In the genomic region with DNA sequence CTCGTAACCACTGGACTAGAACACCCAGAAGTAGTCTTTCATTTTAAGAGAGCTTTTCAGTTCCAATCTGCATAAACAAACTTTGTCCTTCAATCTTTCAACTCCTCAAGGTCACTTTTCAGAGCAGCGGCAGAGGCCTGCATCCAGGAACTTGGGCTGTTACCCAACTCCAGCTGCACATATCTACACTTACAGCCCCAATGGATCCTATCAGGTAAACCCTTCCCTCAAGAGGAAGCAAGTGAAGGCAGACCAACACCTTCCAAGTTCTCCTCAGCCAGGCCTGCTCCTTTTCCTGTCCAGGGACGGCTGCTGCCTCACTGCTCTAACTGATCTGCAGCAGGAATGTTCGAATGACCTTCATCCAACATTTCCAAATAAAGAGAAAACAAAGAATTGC, we compare ENCODE assay signal across 8 mouse cellular contexts. TPM values are rescaled to one million over a fixed set of nuclear protein-coding genes. Genes with fewer than 3 reads are reported as not detected.
DNase-seq lines count a peak whose midpoint lies in the region; ATAC-seq and TF ChIP-seq lines count a peak whose summit lies in the region.

No protein-coding gene starts in this region.

- 28% methylated on average over 4 of the region's 4 CpGs for WGBS in embryonic facial prominence, embryonic 15.5 days
- WGBS in hindbrain, postnatal 0 days: 38% methylated on average over 4 of the region's 4 CpGs
- 47% methylated on average over 4 of the region's 4 CpGs for WGBS in liver, embryonic 15.5 days (ENCODE audit: insufficient replicate concordance)
- WGBS in stomach, embryonic 14.5 days: 8% methylated on average over 4 of the region's 4 CpGs

- H3K4me3 ChIP-seq in embryonic facial prominence, embryonic 15.5 days (replicated peaks): peak overlapping the region; percentile 49
- H3K4me3 ChIP-seq in hindbrain, postnatal 0 days (ENCODE audit: low read length): peak overlapping the region; percentile 58
- H3K4me3 ChIP-seq in liver, embryonic 15.5 days (replicated peaks): peak overlapping the region; percentile 65
- H3K4me3 ChIP-seq in stomach, embryonic 14.5 days (ENCODE audit: low read depth, low read length): peak overlapping the region; percentile 42

- peak; percentile 48 for DNase-seq in ovary, adult 18-20 months (ENCODE audit: low spot score)
- no peak for DNase-seq in ovary, postnatal 14 days (ENCODE audit: low spot score)
- no peak for DNase-seq in hindbrain, postnatal 0 days (ENCODE audit: low spot score)
- no peak for DNase-seq in B cell, adult 2 months
- DNase-seq in layer of hippocampus, postnatal 36 days: no peak

- peak overlapping the region; percentile 54 for H3K4me2 ChIP-seq in embryonic facial prominence, embryonic 15.5 days (replicated peaks)
- peak overlapping the region; percentile 75 for H3K4me2 ChIP-seq in hindbrain, postnatal 0 days (ENCODE audit: low read depth, low read length)
- H3K4me2 ChIP-seq in liver, embryonic 15.5 days: peak overlapping the region; percentile 70
- peak overlapping the region; percentile 57 for H3K4me2 ChIP-seq in stomach, embryonic 14.5 days (replicated peaks; ENCODE audit: low read depth, low read length)

- H3K9ac ChIP-seq in embryonic facial prominence, embryonic 15.5 days: peak overlapping the region; percentile 12; the same call in 1 of the 2 replicates
- peak overlapping the region; percentile 50 for H3K9ac ChIP-seq in hindbrain, postnatal 0 days (replicated peaks; ENCODE audit: low read length)
- 0 out of 2 replicates have a peak overlapping the region, but pooled peaks have one; percentile 26 for H3K9ac ChIP-seq in liver, embryonic 15.5 days
- H3K9ac ChIP-seq in stomach, embryonic 14.5 days (replicated peaks; ENCODE audit: low read depth, low read length): peak overlapping the region; percentile 29; the same call in 1 of the 2 replicates

- no peak for ATAC-seq in embryonic facial prominence, embryonic 15.5 days (ENCODE audit: insufficient number of reproducible peaks, low FRiP score, low TSS enrichment, low read depth)
- ATAC-seq in hindbrain, postnatal 0 days: no peak
- ATAC-seq in liver, embryonic 15.5 days (ENCODE audit: insufficient read depth): no peak
- no peak for ATAC-seq in stomach, embryonic 14.5 days (ENCODE audit: insufficient number of reproducible peaks, insufficient read depth, low FRiP score, low read depth)

- peaks cover 30% of the 10 kb centered on the region for H3K4me1 ChIP-seq in embryonic facial prominence, embryonic 15.5 days
- peaks cover 12% of the 10 kb centered on the region for H3K4me1 ChIP-seq in hindbrain, postnatal 0 days (ENCODE audit: insufficient read depth, low read length)
- H3K4me1 ChIP-seq in liver, embryonic 15.5 days (replicated peaks): peaks cover 49% of the 10 kb centered on the region
- peaks cover 49% of the 10 kb centered on the region for H3K4me1 ChIP-seq in stomach, embryonic 14.5 days (ENCODE audit: control insufficient read depth, insufficient read depth, low read length)

- no peaks in the 10 kb centered on the region for H3K36me3 ChIP-seq in embryonic facial prominence, embryonic 15.5 days
- no peaks in the 10 kb centered on the region for H3K36me3 ChIP-seq in hindbrain, postnatal 0 days (ENCODE audit: insufficient read depth, low read length)
- H3K36me3 ChIP-seq in liver, embryonic 15.5 days (replicated peaks): no peaks in the 10 kb centered on the region
- H3K36me3 ChIP-seq in stomach, embryonic 14.5 days (ENCODE audit: control insufficient read depth, insufficient read depth, low read length): no peaks in the 10 kb centered on the region

- H3K9me3 ChIP-seq in embryonic facial prominence, embryonic 15.5 days (replicated peaks): no peaks in the 10 kb centered on the region
- H3K9me3 ChIP-seq in hindbrain, postnatal 0 days (ENCODE audit: low read length): no peaks in the 10 kb centered on the region
- H3K9me3 ChIP-seq in liver, embryonic 15.5 days (replicated peaks): no peaks in the 10 kb centered on the region
- H3K9me3 ChIP-seq in stomach, embryonic 14.5 days (ENCODE audit: control insufficient read depth, low read depth, low read length): no peaks in the 10 kb centered on the region

- peak overlapping the region; percentile 55; the same call in 1 of the 2 replicates for H3K27ac ChIP-seq in embryonic facial prominence, embryonic 15.5 days (replicated peaks)
- peak overlapping the region; percentile 69; the same call in 1 of the 2 replicates for H3K27ac ChIP-seq in hindbrain, postnatal 0 days
- peak overlapping the region; percentile 21; the same call in 1 of the 2 replicates for H3K27ac ChIP-seq in liver, embryonic 15.5 days (replicated peaks)
- peak overlapping the region; percentile 34; the same call in 1 of the 2 replicates for H3K27ac ChIP-seq in stomach, embryonic 14.5 days (ENCODE audit: low read length)

- H3K27me3 ChIP-seq in embryonic facial prominence, embryonic 15.5 days: no peaks in the 10 kb centered on the region
- no peaks in the 10 kb centered on the region for H3K27me3 ChIP-seq in hindbrain, postnatal 0 days (ENCODE audit: insufficient read depth, low read length)
- no peaks in the 10 kb centered on the region for H3K27me3 ChIP-seq in liver, embryonic 15.5 days
- H3K27me3 ChIP-seq in stomach, embryonic 14.5 days (ENCODE audit: control insufficient read depth, insufficient read depth, low read length): no peaks in the 10 kb centered on the region

- no peak for TF ChIP-seq CTCF in hindbrain, postnatal 0 days (IDR thresholded peaks at IDR 0.05; ENCODE audit: low read depth)

RNA-seq across cellular contexts. Expression of a gene that starts 17.2 kb away (rescaled TPM):
- 88.3 and 99.4 TPM in 2 replicates for polyA plus RNA-seq in embryonic facial prominence, embryonic 15.5 days (2015; fragmentation: Nextera tagmentation; extraction: Ambion mirVana)
- total RNA-seq in hindbrain, postnatal 0 days (2014; rRNA removed): 144 and 175 TPM in 2 replicates
- 66.9 and 69.4 TPM in 2 replicates for polyA plus RNA-seq in hindbrain, postnatal 0 days (2015; fragmentation: Nextera tagmentation; extraction: Ambion mirVana)
- polyA plus RNA-seq in liver, embryonic 15.5 days (2015; fragmentation: Nextera tagmentation; extraction: Ambion mirVana): 50.0 and 50.4 TPM in 2 replicates
- 102 and 108 TPM in 2 replicates for polyA plus RNA-seq in stomach, embryonic 14.5 days (2014; fragmentation: Nextera tagmentation; extraction: Ambion mirVana)
- total RNA-seq in layer of hippocampus, postnatal 36 days (2021): 10 to 100 TPM; 49.0 to 52.9 TPM

RNA-seq across cellular contexts. Expression of a gene that starts 40.4 kb away (rescaled TPM):
- polyA plus RNA-seq in embryonic facial prominence, embryonic 15.5 days (2015; fragmentation: Nextera tagmentation; extraction: Ambion mirVana): 1.6 and 2.4 TPM in 2 replicates
- total RNA-seq in hindbrain, postnatal 0 days (2014; rRNA removed): 93.7 and 109 TPM in 2 replicates
- polyA plus RNA-seq in hindbrain, postnatal 0 days (2015; fragmentation: Nextera tagmentation; extraction: Ambion mirVana): 22.0 and 22.8 TPM in 2 replicates
- 0.20 and 0.24 TPM in 2 replicates for polyA plus RNA-seq in liver, embryonic 15.5 days (2015; fragmentation: Nextera tagmentation; extraction: Ambion mirVana)
- 0.88 and 1.7 TPM in 2 replicates for polyA plus RNA-seq in stomach, embryonic 14.5 days (2014; fragmentation: Nextera tagmentation; extraction: Ambion mirVana)
- total RNA-seq in layer of hippocampus, postnatal 36 days (2021): 10 to 100 TPM; 25.9 to 28.9 TPM
